Mouse (Mus musculus) kidney, postnatal 10 days (tissue): ENCODE measurements around the gene Gsto1.
A peak's percentile ranks its signal among the peaks of the same experiment; 100 is the strongest.

Experiments
- DNase-seq: peaks from one replicate; pipeline ENCODE4 v3.0.0; 2021; ENCODE audit warnings: mixed read lengths

Gene Gsto1

GRCm38 (mm10) chr19:47857957-47858942 lies 3.5 kb downstream of the Gsto1 start:
- no peak for DNase-seq

GRCm38 (mm10) chr19:47859180-47859579 lies 4.4 kb downstream of the Gsto1 start:
- no peak for DNase-seq

DNA sequence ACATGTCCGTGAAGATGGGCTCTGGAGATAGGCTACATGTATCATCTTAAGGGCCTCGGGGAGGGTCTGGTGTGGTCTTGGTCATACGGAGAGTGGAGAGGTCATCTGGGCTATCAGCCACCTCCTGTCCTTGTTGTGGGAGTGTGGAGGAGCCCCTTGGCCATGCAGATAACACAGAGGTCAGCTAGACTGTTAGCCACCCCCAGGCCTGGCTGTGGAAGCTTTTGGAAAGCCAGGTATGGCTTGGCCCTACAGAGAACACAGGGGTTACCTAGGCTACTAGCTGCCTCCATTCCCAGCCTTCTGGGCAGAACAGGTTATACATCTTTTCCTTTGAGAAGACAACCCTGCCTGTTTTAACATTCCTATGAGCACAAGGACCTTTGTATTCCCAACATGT lies 7.8 kb downstream of the Gsto1 start:
- no peak for DNase-seq

- DNase-seq: no peak
Measured at GRCm38 (mm10) chr19:47864051-47864450, 9.3 kb downstream of the Gsto1 start.

DNA sequence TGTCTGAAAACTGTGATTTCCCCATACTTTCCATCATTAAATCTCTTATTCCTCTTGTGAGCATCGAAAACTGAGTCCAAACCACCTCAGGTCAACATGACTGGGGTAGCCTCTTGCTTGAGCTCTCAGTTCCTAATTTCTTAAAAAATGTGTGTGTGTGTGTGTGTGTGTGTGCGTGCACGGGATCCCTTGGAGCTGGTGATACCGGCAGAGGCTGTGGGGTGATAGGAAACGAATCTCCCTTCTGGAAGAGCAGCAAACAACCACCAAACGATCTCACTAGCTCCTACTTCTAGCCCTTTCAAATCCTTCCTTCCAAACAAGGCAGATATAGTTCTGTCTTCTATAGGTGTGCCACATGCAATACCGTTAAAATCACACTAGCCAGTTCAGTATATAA lies 10.0 kb downstream of the Gsto1 start:
- DNase-seq: no peak

- DNase-seq: peak; percentile 95
Measured at GRCm38 (mm10) chr19:47865353-47865947, 10.7 kb downstream of the Gsto1 start, which contains the start of gene Gsto2. TSS of gene Gsto2 (plus strand) at chr19:47865534.

GRCm38 (mm10) chr19:47867628-47868175 lies 12.9 kb downstream of the Gsto1 start:
- no peak for DNase-seq

- DNase-seq: no peak
Measured at GRCm38 (mm10) chr19:47868951-47869350, 14.2 kb downstream of the Gsto1 start.

DNA sequence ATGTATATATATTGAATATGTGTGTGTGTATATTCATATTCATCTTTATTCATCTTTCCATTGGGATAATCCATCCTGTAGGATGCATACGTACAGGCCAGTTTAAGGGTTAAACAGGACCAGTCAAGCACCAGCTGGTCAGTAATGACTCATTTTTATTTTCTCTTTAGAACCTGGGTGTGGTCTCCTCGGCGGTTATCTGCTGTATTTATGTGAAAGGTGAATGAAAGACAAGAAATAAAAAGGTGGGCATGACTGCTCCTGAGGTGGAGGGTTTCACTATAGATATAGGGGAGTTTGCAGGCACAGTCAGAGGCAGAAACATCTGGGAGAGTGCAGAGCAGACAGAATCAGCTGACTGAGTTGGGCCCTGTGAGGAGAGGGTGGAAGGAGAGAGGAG lies 14.7 kb downstream of the Gsto1 start:
- no peak for DNase-seq

DNA sequence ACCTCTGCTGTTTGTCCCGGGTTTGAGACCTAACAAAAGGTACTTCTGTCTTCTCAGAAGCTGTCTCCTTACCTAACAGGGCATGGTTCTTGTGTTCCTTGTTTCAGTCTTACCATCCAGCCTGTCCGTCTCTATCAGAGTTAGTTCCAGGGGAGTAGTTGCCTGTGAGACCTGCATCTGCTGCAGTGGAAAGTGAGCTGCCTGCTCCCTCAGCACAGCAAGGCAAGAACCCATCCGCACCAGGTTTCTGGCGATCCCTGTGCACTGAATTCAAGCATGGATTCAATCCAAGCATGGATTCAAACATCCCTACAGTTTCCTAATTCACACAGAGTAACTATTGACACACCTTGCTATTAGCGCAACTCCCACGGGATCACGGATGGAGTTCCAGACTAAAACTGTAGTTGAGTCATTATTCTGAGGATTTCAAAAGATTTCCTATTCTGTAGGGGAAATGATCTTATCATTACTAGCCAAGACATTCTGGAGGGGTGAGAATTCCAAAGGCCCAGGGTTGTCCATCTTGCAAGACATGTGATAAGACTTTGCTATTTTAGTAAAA lies 15.4 kb downstream of the Gsto1 start:
- no peak for DNase-seq

GRCm38 (mm10) chr19:47871515-47871914 lies 16.7 kb downstream of the Gsto1 start:
- DNase-seq: no peak

DNA sequence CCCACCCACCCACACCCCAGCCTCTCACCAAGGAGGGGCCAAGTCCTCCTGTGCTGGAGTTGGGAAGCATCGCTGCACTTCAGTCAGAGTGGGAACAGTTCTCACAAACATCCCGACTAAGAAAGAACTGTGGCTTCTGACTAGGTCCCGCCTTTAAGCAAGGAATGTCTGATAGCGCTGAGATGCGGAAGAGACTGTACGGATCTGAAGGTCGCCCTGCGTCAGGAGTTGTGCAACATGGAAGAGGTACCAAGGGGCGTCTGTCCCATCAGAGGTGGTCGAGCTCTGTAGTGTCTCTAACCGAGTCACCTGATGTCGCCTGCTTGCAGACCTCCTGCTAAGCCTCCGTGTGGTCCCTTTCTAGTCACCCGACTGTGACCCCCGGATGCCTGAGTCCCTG lies 21.5 kb downstream of the Gsto1 start:
- DNase-seq: no peak

DNA sequence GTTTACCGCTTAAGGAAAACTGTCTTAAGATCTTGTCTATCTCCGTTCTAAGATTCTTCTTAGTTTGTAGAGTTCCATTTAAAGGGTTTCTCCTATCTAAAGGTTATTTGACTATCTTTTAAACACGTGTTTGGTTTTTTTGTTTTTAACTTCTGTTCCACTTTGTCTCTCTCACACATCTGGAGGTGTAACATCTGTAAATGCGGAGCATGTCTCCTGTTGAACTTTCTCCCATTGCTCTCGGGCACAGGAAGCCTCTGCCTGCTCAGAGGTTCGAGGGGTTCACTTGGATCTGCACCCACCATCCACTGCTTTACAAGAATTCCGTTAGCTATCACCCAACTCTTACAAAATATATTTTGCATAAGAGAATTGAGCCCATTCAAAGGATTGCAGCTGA lies 26.8 kb downstream of the Gsto1 start:
- DNase-seq: no peak

GRCm38 (mm10) chr19:47882151-47882881 lies 27.5 kb downstream of the Gsto1 start:
- DNase-seq: peak; percentile 89

GRCm38 (mm10) chr19:47882882-47883254 lies 28.1 kb downstream of the Gsto1 start:
- DNase-seq: no peak

GRCm38 (mm10) chr19:47884296-47885085 lies 29.7 kb downstream of the Gsto1 start:
- DNase-seq: peak; percentile 21

DNA sequence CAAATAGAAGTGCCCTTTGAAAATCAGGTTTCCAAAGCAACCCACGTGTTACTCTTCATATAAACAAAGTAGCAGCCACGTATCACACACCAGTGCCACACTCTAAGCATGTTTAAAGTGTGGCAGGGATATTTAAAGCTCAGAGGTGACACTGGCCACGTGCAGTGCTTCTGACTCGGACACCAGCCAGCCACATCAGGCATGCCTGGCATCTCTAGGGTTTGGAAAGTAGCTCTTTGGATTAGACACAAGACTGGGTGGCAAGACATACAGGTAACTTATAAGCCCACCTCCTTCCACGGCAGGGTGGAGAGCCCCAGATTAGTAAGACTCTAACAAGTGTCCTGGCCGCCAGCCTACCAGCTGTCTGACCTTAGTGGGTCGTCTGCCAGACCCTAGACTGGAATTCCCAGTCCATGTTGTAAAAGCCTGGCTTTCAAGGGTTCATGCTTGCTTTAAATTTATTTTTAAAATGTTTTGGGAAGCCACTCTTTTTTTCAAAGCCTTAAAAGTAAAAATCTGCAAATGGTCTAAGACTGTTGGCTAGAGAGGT lies 30.5 kb downstream of the Gsto1 start:
- DNase-seq: peak; percentile 45

GRCm38 (mm10) chr19:47885886-47886285 lies 31.1 kb downstream of the Gsto1 start:
- DNase-seq: peak; percentile 22

GRCm38 (mm10) chr19:47886617-47887016 lies 31.8 kb downstream of the Gsto1 start:
- DNase-seq: peak; percentile 82

- DNase-seq: no peak
Measured at GRCm38 (mm10) chr19:47887417-47887816, 32.6 kb downstream of the Gsto1 start.

DNA sequence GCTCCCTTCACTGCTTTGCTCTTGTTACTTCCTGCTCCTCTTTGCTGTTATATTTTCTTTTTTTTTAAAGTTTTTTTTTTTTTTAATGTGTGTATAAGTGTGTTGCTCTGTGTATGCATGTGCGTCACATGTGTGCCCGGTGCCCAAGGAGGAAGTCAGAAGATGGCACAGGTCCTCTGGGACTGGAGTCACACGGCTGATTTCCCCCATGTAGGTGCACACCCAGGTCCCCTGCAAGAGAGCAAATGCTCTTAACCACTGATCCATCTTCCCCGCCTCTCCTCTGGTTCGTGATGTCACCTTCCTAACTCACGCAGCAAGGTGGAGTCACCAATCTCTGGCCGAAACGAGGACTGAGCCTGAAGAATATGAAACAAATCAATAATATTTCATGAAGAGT lies 33.3 kb downstream of the Gsto1 start:
- DNase-seq: no peak
